ENCODE assay signal across 19 mouse cellular contexts in genomic region chr8:107490649-107491048, GRCm38 (mm10). TPM values are rescaled to one million over a fixed set of nuclear protein-coding genes. Genes with fewer than 3 reads are reported as not detected.
DNase-seq lines count a peak whose midpoint lies in the region; ATAC-seq and TF ChIP-seq lines count a peak whose summit lies in the region.
"Had no signal": no experiment of that assay in that cellular context is flagged by ENCODE, and none has a peak within 500 bp of the region (broad histone marks: within the 10 kb centered on the region; RNA-seq: fewer than 3 reads in every experiment).

No protein-coding gene starts in this region.

- H3K9ac ChIP-seq in hindbrain, postnatal 0 days (replicated peaks; ENCODE audit: low read length) = no peak overlapping the region
- H3K9ac ChIP-seq: forebrain, embryonic 15.5 days; liver, embryonic 14.5 days had no signal

- no peak for ATAC-seq in hindbrain, postnatal 0 days
- ATAC-seq in megakaryocyte, adult 5-6 weeks (ENCODE audit: poor library complexity, severe bottlenecking) = no peak
- ATAC-seq: forebrain, embryonic 15.5 days; intestine, postnatal 0 days; midbrain, embryonic 16.5 days had no signal

- H3K4me2 ChIP-seq in hindbrain, postnatal 0 days (ENCODE audit: low read depth, low read length) = no peak overlapping the region
- H3K4me2 ChIP-seq: forebrain, embryonic 15.5 days had no signal

- no peaks in the 10 kb centered on the region for H3K4me1 ChIP-seq in hindbrain, postnatal 0 days (ENCODE audit: insufficient read depth, low read length)
- H3K4me1 ChIP-seq in hindbrain, embryonic 10.5 days (replicated peaks) = peaks cover 20% of the 10 kb centered on the region; the same call in 1 of the 2 replicates
- H3K4me1 ChIP-seq in limb, embryonic 10.5 days = peaks cover 28% of the 10 kb centered on the region

- H3K4me3 ChIP-seq in hindbrain, postnatal 0 days (ENCODE audit: low read length) = no peak overlapping the region
- no peak overlapping the region for H3K4me3 ChIP-seq in hindbrain, embryonic 10.5 days
- no peak overlapping the region for H3K4me3 ChIP-seq in limb, embryonic 10.5 days
- H3K4me3 ChIP-seq: forebrain, embryonic 15.5 days; left cerebral cortex, adult 2 months had no signal

- no peaks in the 10 kb centered on the region for H3K9me3 ChIP-seq in hindbrain, postnatal 0 days (ENCODE audit: low read length)
- H3K9me3 ChIP-seq in hindbrain, embryonic 10.5 days = no peaks in the 10 kb centered on the region
- H3K9me3 ChIP-seq in limb, embryonic 10.5 days (replicated peaks) = no peaks in the 10 kb centered on the region
- H3K9me3 ChIP-seq: forebrain, embryonic 15.5 days had no signal

- H3K27ac ChIP-seq in hindbrain, postnatal 0 days = 0 out of 2 replicates have a peak overlapping the region, but pooled peaks have one; percentile 20
- H3K27ac ChIP-seq in hindbrain, embryonic 10.5 days = no peak overlapping the region
- peak overlapping the region; percentile 59; the same call in 1 of the 2 replicates for H3K27ac ChIP-seq in limb, embryonic 10.5 days
- H3K27ac ChIP-seq: forebrain, embryonic 15.5 days; left cerebral cortex, adult 2 months; liver, embryonic 14.5 days had no signal

- no peaks in the 10 kb centered on the region for H3K36me3 ChIP-seq in hindbrain, postnatal 0 days (ENCODE audit: insufficient read depth, low read length)
- H3K36me3 ChIP-seq in hindbrain, embryonic 10.5 days = peaks cover 18% of the 10 kb centered on the region
- H3K36me3 ChIP-seq in limb, embryonic 10.5 days = peaks cover 17% of the 10 kb centered on the region
- H3K36me3 ChIP-seq: forebrain, embryonic 15.5 days had no signal

- no peaks in the 10 kb centered on the region for H3K27me3 ChIP-seq in hindbrain, postnatal 0 days (ENCODE audit: insufficient read depth, low read length)
- no peaks in the 10 kb centered on the region for H3K27me3 ChIP-seq in hindbrain, embryonic 10.5 days (ENCODE audit: insufficient read depth, poor library complexity, severe bottlenecking)
- no peaks in the 10 kb centered on the region for H3K27me3 ChIP-seq in limb, embryonic 10.5 days (ENCODE audit: low read depth, poor library complexity, severe bottlenecking)
- H3K27me3 ChIP-seq: CH12.LX; forebrain, embryonic 15.5 days had no signal

- no peak for TF ChIP-seq CTCF in hindbrain, postnatal 0 days (IDR thresholded peaks at IDR 0.05; ENCODE audit: low read depth)

- intact Hi-C loops in gastrocnemius, postnatal 14 days (cut with DNase I; ENCODE audit: low total_unique reads) = no loop called here

- WGBS in hindbrain, postnatal 0 days = 94% methylated on average over 2 of the region's 2 CpGs
- 80% methylated on average over 2 of the region's 2 CpGs for WGBS in hindbrain, embryonic 10.5 days
- WGBS in limb, embryonic 10.5 days = 87% methylated on average over 2 of the region's 2 CpGs

- peak; percentile 58 for DNase-seq in gastrocnemius, adult 18-20 months (ENCODE audit: low spot score)
- DNase-seq in gastrocnemius, postnatal 14 days = no peak
- DNase-seq in hindbrain, postnatal 0 days (ENCODE audit: low spot score) = no peak
- no peak for DNase-seq in hindbrain, embryonic 10.5 days (ENCODE audit: low spot score)
- peak; percentile 33 for DNase-seq in 3T3-L1 (ENCODE audit: low read depth, low spot score)
- DNase-seq in limb, embryonic 10.5 days (ENCODE audit: low spot score) = no peak
- no peak for DNase-seq in layer of hippocampus, postnatal 36 days
- DNase-seq: adrenal gland, adult 2 months; cerebellum, adult 9-11 months; right cerebral cortex, adult 18-20 months; spleen, adult 18-20 months; thymus, adult 2 months had no signal

RNA-seq across cellular contexts. Expression of gene Wwp2, which starts 54.5 kb away (rescaled TPM):
- 10 to 100 TPM; 13.8 to 14.2 TPM for total RNA-seq in gastrocnemius, adult 18-20 months (2021)
- total RNA-seq in gastrocnemius, postnatal 14 days (2021) = 10 to 100 TPM; 13.1 to 13.9 TPM
- 36.2 and 41.9 TPM in 2 replicates for total RNA-seq in hindbrain, postnatal 0 days (2014; rRNA removed)
- 32.7 and 33.0 TPM in 2 replicates for polyA plus RNA-seq in hindbrain, postnatal 0 days (2015; fragmentation: Nextera tagmentation; extraction: Ambion mirVana)
- polyA plus RNA-seq in hindbrain, embryonic 10.5 days (2016; fragmentation: Nextera tagmentation; extraction: Ambion mirVana) = 61.7 and 64.6 TPM in 2 replicates
- 55.9 and 116 TPM in 2 replicates for polyA plus RNA-seq in limb, embryonic 10.5 days (2016; fragmentation: Nextera tagmentation; extraction: Ambion mirVana)
- 37.4 and 50.0 TPM in 2 replicates for total RNA-seq in megakaryocyte, adult 5-6 weeks (2015)
- total RNA-seq in megakaryocyte, adult 5-6 weeks (2017) = 55.5 and 74.5 TPM in 2 replicates
- 10 to 100 TPM; 36.7 to 38.8 TPM for total RNA-seq in layer of hippocampus, postnatal 36 days (2021)

Comparison
In these comparisons a context has a peak if more than half of its experiments do, and no peak if none do; other contexts are left out.
1. DNase-seq: peak in gastrocnemius, adult 18-20 months (single experiment) and 3T3-L1 (single experiment); none in gastrocnemius, postnatal 14 days (single experiment), hindbrain, postnatal 0 days (single experiment), hindbrain, embryonic 10.5 days (single experiment), limb, embryonic 10.5 days (single experiment) and layer of hippocampus, postnatal 36 days (0 of 2).